Mouse (Mus musculus) bone marrow macrophage, adult 2 months (primary cell): ENCODE data around the gene Camk2g.

ENCODE experiments used
- CTCF ChIP-seq: IDR thresholded peaks from 2 replicates; pipeline ENCODE4 v1.5.1; 2012; ENCODE audit warnings: low read depth, mild to moderate bottlenecking, low read length, moderate library complexity
- POLR2A ChIP-seq: IDR thresholded peaks from 2 replicates; pipeline ENCODE4 v1.6.1; 2012; ENCODE audit warnings: mild to moderate bottlenecking, low read depth, low read length, borderline replicate concordance

GRCm38 (mm10) chr14:20829523-20830366, 35.9 kb upstream of the Camk2g start:
- no peak for TF ChIP-seq CTCF
- no peak for TF ChIP-seq POLR2A
